Mouse (Mus musculus): ENCODE results near the gene Wdsub1. TPM values are rescaled to one million over a fixed set of nuclear protein-coding genes. Genes with fewer than 3 reads are reported as not detected.
"Not testable (repeated sequence)": the region's sequence is repeated elsewhere in the genome, so short reads cannot be mapped to it uniquely, and the experiment has no call there.

Gene Wdsub1
- polyA plus RNA-seq (2017; shearing (Covaris generic)): 1 to 10 TPM; 3.3 to 6.4 TPM

GRCm38 (mm10) chr2:59881831-59882741, at the start of gene Wdsub1:
Gene Wdsub1, minus strand, starts transcription at chr2:59882591.
- peak; percentile 96 for ATAC-seq

GRCm38 (mm10) chr2:59913610-59914009, 31.2 kb upstream of the Wdsub1 start:
- no peak for ATAC-seq

GRCm38 (mm10) chr2:59908048-59908447, 25.7 kb upstream of the Wdsub1 start:
- no peak for ATAC-seq

- ATAC-seq: no peak
These were observed 21.6 kb upstream of the Wdsub1 start for GRCm38 (mm10) chr2:59904007-59904406.

- no peak for ATAC-seq
These were observed 16.3 kb upstream of the Wdsub1 start for GRCm38 (mm10) chr2:59898666-59899065.

GRCm38 (mm10) chr2:59898105-59898504, 15.7 kb upstream of the Wdsub1 start:
- ATAC-seq: no peak

GRCm38 (mm10) chr2:59896837-59897236, 14.4 kb upstream of the Wdsub1 start:
- ATAC-seq: no peak

GRCm38 (mm10) chr2:59896400-59896799, 14.0 kb upstream of the Wdsub1 start:
- no peak for ATAC-seq

- no peak for ATAC-seq
These were observed 7.3 kb upstream of the Wdsub1 start for GRCm38 (mm10) chr2:59889699-59890098.

GRCm38 (mm10) chr2:59882742-59883281, 421 bp upstream of the Wdsub1 start:
- ATAC-seq: peak; percentile 7

- ATAC-seq: no peak
These were observed 987 bp downstream of the Wdsub1 start for GRCm38 (mm10) chr2:59881404-59881803.

- ATAC-seq: no peak
These were observed 4.2 kb downstream of the Wdsub1 start for GRCm38 (mm10) chr2:59878221-59878620.

GRCm38 (mm10) chr2:59877335-59877734, 5.1 kb downstream of the Wdsub1 start:
- ATAC-seq: no peak

GRCm38 (mm10) chr2:59876482-59876881, 5.9 kb downstream of the Wdsub1 start:
- no peak for ATAC-seq

- ATAC-seq: no peak
These were observed 11.9 kb downstream of the Wdsub1 start for GRCm38 (mm10) chr2:59870526-59870925.

- no peak for ATAC-seq
These were observed 19.8 kb downstream of the Wdsub1 start for GRCm38 (mm10) chr2:59862618-59863017.

GRCm38 (mm10) chr2:59854363-59854762, 28.0 kb downstream of the Wdsub1 start:
- no peak for ATAC-seq

- no peak for ATAC-seq
These were observed 28.8 kb downstream of the Wdsub1 start for GRCm38 (mm10) chr2:59853543-59853942.

- ATAC-seq: no peak
These were observed 29.5 kb downstream of the Wdsub1 start for GRCm38 (mm10) chr2:59852916-59853315.

GRCm38 (mm10) chr2:59851885-59852284, 30.5 kb downstream of the Wdsub1 start:
- not testable (repeated sequence) for ATAC-seq

GRCm38 (mm10) chr2:59843848-59844247, 38.5 kb downstream of the Wdsub1 start:
- ATAC-seq: no peak

GRCm38 (mm10) chr2:59843156-59843555, 39.2 kb downstream of the Wdsub1 start:
- ATAC-seq: no peak

GRCm38 (mm10) chr2:59842556-59843008, 39.8 kb downstream of the Wdsub1 start:
- no peak for ATAC-seq

- ATAC-seq: no peak
These were observed 40.4 kb downstream of the Wdsub1 start for GRCm38 (mm10) chr2:59841944-59842343.

Data from CD4-positive, CD25-positive, alpha-beta regulatory T cell, adult 4 months (primary cell).